Mouse (Mus musculus): ENCODE measurements around the gene Qrich1. TPM values are rescaled to one million over a fixed set of nuclear protein-coding genes. Genes with fewer than 3 reads are reported as not detected.

The Qrich1 gene
- total RNA-seq, 2 experiments from 2014 or later: 140 TPM

DNA sequence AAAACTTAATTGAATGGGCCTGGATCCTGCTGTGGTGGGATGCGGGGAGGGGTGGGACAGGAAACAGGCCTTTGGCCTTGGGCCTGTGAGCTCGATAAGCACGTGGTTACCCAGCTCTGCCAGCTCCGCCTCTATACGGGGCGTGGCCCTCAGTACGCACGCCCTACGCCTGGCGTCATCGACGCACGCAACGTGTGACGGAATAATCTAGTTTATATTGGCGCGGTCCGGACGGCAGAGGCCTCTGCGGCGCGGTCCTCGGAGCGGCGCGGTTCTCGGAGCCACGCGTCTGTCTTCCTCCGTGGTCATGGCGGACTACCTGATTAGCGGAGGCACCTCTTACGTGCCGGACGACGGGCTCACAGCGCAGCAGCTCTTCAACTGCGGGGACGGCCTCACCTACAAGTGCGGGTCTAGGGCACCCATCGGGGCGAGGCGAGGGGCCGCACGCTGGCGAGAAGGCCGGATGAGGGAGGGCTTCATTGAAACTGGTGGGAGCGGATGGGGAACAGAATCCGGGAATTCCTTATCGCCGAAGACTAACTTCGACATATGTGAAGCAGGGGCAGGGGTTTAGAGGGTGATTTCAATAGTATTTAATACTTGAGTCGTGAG is 43.7 kb downstream of the Qrich1 start, which contains the start of gene Impdh2:
Gene Impdh2 (plus strand): TSS at position 60 of the 615 bp plus-strand sequence.
- DNase-seq (ENCODE audit: low spot score in 2 of 2): peak; percentile 89 to 92

DNA sequence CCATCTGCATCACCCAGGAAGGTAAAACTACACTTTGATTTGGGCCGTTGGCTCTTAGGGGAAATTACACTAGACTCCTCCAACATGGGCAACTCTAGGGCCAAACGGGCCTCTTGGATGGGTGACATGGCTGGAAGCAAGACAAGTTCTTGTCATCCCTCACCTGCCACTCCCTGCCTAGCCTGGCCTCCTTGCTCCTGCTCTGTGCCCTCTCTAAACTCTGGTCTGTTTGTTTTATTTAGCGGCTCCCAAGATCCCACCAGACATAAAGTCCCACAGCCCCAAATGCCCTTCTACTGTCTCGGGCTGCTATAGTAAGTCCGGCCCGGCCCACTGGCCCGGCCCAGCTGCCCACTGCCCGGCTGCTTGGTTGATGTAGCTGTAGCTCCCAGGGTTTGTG is 47.1 kb downstream of the Qrich1 start:
- DNase-seq (ENCODE audit: low spot score in 2 of 2): no peak

DNA sequence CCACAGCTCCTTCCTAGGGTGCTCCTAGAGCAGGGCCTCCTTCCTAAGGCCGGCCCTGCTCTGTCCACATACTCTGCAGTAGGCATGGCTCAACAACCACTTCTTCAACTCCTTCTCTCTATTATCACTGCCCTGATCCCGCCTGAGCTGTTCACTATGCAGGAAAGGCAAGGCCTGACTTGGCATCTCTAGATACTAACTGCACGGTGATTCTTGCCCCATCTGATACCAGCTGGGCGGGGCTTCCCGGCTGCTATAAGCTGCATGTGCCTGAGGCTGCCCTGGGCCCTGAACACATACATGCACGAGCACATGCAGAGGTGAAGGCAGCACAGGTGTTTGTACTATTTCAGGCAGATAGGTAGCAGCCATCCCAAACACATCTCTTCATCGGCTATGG is 47.5 kb downstream of the Qrich1 start:
- DNase-seq (ENCODE audit: low spot score in 2 of 2): no peak

DNA sequence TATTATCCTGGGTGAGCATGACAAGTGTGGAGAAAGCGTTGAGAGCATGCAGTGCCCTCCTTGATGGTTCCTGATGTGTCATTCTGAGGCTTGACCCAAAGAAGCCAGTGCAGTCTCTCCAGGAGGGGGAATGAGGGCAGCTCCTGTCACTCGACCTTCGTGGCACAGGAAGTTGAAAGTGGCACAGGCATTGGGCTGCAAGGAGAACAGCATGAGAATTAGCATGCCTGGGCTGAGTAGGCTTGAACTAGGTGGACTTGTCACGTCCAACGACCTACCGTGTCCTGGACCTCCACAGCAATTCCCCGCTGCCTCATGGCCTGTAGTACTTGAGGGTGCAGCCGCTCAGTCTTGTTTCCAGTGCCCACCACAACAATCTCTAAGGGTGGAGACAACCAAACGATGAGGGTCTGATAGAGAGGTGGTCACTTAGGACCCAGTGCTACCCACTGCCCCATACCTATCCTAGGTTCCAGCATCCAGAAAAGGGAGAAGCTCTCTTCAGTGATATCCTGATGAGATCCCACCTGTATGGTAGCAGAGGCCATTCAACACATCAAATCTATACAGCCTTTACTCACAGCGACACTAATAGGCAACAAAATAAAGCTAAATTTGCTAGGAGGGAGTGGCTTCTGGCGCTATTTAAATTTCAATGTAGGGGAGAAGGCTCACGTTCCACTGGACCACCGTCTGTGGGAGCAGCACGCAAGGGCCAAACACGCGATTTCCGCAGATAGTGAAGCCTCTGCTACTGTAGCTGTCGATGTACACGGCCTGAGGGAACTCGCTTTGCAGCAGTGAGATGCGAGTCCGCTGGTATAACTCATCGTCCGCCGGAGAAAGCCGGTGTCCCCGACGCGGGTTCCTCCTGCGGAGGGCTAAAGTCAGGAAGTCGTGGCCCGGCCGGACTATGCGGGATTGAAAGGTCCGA is 49.5 kb downstream of the Qrich1 start:
- no peak for DNase-seq (ENCODE audit: low spot score in 2 of 2)

DNA sequence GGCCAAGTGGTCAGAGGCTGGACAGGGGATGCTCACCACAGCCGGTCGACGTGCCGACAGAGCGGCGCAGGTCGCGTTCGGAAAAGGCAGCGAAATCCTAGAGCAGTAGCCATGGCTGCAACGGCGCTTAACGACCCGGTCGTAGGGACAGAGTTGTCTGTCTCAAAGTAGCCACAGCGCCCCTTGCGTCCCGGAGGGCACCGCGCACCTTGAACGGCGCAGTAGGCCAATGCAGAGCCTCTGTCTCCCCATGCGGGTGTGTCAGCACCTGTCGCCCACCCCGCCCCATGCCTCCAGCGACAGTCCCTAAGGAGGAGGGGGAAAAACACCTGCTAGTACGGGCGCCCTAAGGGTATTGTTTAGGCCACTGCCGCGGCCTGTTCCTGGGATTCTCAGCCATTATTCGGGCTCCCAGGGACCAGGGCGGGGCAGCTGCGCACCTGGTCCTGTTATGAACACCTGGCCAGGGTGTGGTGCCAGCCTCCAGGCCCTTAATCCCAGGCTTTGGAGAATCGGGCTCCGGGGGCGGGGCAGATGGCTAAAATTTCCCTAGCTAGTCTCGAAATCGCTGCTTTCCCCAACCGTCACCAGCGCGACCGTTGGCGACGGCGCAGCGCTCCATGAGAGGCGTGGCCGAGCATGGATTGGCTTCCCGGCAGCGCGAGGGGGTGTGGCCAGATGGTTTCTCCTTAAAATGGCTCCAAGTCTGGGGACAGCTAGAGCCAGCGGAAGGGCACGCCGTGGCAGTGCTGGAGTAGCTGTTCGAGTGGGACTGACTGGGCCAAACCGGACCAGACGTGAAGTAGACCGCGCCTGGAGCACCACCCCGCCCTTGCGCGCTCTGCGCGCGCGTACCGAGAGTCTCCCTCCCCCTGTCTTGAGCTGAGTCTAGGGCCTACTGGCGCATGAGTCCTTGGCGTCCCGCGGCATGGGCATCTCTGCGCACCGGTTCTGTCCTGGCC is 50.5 kb downstream of the Qrich1 start, which contains the start of gene Ndufaf3:
Gene Ndufaf3 (minus strand): TSS at position 620 of the 962 bp plus-strand sequence.
- peak; percentile 95 to 97 for DNase-seq (ENCODE audit: low spot score in 2 of 2)

DNA sequence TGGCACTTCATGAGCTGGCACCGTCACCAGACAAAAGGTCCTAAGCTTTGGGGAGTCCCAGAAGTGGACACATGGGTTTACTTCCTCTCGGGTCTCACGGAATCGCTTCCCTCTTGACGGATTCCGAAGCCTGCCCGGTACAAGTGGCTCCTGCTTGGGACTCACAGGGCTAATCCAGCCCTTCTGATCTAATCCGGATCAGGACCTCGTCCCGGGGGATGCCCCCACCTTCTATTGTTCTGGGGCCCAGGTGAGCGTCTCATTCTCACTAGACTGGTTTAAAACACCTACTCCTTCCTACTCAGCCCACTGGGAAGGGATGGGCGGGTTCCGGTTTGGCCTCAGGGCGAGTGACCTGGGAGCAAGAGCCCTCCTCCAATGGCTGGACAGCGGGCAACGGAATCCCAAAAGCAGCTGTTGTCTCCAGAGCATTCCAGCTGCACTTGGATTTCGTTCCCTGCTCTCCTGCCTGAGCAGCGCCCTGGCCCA is 51.4 kb downstream of the Qrich1 start:
- no peak for DNase-seq (ENCODE audit: low spot score in 2 of 2)

DNA sequence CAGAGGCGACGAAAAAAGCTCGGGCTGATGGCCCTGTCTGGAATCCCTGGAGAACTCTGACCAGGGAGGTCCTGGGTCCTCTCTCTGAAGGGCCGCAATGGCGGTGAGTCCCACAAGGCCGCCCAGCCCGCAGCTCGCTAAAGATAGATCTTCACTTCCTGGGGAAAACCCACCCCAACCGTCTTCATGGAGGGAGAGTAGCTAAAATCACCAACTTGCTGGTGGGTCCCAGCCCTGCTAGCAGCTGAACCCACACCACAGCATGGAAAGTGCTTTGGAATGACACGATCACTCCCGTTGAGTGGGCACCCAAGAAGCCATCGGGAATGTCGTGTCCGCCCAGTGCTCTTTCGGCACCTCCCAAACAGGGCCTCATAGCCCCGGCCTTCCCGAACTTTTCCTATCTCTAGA is 51.9 kb downstream of the Qrich1 start:
- DNase-seq (ENCODE audit: low spot score in 2 of 2): no peak

DNA sequence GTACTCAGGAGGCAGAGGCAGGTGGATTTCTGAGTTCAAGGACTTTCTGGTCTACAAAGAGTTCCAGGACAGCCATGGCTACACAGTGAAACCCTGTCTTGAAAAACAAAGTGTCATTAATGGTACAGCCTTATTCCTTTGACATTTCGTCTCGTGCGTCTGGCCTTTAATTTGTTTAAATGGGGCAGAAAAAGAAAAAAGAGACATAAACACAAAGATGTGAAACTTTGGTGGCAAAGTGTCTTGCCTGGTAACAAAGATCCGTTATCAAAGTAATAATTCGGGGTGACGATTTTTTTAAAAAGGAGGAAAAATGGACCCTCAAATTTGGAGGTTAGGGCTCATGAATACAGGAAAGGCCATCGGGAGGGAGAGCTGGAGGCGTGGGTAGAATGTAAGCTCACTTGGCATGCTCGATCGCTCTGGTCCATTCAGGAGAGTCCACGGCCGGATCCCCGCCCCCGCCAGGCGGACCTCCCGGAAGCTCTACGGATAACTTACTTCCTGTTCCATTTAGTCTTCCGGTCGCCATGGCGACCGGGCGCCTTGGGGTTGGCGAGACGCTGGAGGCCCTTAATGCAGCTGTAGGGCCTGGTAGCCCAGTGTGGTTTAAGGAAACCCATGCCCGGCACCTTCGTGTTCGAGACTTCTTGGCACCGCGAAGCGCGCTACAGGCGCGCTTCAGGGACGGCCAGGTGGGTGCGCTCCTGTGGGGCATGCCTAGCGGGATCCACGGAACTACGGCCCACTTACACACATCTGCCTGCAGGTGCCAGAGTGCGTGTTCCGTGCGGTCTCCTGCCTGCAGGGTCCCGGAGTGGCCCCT is 53.0 kb downstream of the Qrich1 start, which contains the start of gene Dalrd3:
Gene Dalrd3 (plus strand): TSS at position 506 of the 826 bp plus-strand sequence.
- DNase-seq (ENCODE audit: low spot score in 2 of 2): peak; percentile 84 to 92

DNA sequence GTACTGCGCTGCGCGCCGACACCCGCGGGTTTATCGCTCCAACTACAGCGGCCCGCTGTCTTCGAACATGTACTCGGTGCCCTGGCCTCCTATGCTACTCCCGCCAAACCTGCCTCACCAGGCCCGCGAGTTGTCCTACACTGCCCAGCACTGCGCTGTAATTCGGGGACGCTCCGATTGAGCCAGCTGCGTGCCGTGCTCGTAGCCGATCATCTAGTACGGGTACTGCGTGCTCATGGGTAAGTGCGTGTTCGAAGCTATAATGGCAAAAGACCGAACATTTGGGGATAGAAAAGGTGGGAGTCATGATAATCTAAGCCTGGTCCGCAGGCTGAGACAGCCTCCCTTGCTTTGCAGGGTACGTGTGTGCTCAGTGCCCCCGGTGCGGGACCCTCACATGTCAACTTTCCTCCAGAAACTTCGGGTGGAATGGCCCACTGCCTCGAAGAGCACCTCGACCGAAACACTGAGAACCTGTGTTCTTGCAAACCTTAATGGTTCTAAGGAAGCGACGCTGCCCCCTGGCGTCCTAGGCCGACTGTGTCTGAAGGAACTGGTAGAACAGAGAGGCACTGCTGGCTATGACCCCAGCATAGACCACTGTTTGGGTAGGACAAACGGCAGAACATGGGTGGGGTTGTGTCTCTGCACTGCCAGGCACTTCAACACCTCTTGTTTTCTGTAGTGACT is 53.7 kb downstream of the Qrich1 start:
- peak; percentile 74 to 75 for DNase-seq (ENCODE audit: low spot score in 2 of 2)

DNA sequence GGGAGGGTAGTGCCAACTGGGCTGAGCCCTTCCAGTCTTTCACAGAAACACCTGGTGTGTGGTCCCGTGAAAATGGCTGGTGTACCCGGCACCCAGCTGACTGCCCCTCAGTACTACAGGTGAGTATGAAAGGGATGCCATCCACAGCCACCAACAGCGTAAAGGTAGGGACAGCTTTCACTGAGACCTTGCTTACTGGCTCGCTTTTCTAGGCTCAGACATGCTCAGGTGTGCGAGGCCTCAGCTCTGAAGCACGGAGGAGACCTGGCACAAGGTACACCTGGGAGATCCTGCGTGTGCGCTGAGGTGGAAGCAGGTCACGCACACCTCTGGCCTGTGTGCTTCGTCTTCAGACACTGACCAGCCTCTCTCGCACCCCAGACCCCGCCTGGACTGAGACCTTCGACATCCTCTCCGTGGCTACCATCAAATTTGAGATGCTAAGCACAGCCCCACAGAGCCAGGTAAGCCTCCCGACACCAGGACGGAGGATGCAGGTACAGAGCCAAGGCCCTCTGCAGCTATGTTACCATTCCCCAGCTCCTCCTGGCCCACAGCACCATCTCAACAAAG is 54.9 kb downstream of the Qrich1 start:
- no peak for DNase-seq (ENCODE audit: low spot score in 2 of 2)

DNA sequence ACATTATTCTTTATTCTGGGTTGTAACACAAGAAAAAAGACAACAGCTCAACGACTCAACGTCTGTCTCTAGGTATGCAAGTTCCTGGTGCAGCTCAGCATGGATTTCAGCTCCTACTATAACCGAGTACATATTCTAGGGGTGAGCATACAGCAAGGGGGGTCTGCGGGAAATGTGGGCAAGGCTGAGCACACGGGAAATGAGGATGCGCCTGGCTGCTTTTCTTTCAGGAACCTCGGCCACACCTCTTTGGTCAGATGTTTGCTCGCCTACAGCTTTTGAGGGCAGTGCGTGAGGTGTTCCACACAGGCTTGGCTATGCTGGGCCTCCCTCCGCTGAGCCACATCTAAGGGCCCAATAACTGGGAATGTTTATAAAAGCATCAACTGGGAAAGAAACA is 55.7 kb downstream of the Qrich1 start:
- DNase-seq (ENCODE audit: low spot score in 2 of 2): no peak

DNA sequence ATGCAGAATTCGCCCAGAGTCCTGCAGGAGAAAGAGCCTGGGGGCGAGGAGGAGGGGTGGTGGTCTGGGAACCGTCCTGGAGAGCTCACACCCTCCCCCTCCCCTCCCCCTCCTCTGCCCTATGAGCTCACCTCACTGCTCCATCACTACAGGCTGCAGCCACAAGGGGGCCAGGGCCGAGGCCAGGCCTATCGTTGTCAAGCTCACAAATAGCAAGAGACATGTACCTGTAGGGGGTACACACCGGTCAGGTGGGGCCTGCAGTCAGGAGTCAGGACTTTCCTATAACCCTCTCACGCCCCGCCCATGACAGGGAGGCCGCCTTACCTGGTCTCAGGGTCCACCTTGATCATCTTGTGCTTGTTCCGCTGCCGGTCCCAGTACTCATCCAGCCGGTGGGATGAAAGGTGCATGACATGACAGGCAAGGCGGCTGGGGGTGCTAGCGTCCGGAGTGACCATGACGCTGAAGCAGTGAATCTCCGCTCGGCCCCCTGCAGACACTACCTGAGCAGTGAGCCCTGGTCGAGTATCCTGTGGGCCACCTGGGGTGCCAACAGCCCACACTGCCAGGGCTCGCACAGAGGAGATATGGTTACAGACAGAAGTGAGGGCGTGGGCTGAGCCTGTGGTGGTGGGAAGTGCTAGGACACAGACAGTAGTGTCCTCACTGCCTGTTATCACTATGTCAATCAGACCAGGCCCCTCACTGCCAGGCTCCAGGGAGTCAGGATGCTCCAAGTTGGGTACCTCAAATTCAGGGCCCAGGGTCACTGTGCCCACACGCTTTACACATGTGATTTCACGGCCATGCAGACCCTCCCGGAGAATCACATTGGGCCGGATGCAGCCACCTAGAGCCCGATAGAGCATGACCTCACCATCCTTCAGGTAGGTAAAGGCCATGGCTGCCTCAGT is 57.4 kb downstream of the Qrich1 start:
- DNase-seq (ENCODE audit: low spot score in 2 of 2): no peak

DNA sequence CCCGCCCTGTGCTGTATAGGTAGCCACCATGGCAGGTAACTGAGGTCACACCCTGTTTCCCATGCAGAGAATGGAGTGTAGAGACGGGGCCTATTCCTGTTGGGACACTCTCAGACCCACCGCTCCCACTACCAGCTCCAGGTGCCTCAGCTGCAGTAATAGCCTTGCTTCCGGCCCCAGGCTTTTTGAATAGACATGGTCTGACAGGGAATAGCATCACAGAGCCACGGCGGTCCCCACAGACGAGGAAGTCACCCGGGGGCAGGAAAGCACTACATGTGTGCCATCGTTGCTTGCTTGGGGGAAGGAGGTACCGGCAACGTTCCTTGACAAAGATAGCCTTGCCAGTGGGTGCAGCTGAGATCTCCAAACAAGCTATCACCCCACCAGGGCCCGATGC is 58.3 kb downstream of the Qrich1 start:
- no peak for DNase-seq (ENCODE audit: low spot score in 2 of 2)

DNA sequence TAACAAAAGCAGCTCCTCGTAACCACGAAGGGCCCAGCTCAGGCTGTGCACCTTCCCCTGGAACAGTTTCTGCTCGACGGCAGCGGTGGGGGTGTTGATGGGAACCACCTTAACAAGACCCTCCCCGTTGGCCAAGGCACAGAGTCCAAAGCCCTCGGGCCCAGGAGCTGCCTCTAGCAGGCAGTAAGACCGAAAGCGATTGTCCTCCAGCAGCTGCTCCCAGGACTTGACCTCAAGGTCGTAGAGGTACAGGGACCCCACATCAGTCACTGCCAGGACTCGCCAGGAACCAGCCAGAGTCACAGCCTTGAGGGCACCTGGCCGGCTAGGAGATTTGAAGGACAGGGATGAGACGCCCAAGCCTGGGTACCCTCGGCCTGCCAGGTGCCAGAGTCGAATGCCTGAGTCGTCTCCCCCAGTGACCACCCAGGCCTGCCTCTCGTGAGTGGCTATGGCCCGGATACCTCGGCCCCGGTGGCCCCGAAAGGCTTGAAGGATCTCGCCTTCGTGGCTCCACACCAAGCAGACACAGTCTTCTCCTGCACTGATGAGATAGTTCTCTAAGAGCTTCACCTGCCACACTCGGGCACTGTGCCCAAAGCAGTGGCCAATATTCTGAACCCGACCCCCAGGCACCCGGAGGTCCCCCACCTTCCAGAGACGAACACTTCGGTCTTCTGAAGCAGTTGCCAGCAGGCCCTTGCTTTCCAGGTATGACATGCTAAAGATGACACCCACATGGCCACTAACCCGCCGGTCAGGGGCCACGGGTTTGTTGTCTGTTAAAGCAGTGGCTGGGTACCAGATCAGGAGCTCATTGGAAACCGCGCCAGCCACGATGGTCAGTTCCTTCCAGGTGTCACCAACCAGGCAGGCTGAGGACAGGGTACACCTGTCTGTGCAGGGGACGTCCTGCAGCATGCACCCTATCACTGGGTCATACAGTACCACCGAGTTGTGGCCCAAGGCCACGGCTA is 59.0 kb downstream of the Qrich1 start:
- DNase-seq (ENCODE audit: low spot score in 2 of 2): no peak

DNA sequence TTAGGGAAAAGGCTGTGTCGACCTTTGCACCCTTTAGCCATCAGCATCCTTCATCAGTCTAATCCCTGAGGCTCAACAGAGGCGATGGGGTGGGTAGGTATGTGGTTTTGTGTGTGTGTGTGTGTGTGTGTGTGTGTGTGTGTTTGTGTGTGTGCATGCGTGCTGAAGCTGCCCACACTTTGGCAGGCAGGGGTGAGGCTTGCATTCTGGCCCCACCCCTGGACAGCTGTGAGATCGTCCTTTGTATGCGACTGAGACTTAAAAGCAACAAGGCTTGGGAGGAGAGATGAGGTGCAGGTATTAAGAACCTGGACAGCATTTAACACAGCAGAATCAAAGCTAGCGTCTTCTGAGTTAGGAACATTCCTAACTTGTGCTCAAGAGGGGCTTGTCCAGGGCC is 60.4 kb downstream of the Qrich1 start:
- no peak for DNase-seq (ENCODE audit: low spot score in 2 of 2)

DNA sequence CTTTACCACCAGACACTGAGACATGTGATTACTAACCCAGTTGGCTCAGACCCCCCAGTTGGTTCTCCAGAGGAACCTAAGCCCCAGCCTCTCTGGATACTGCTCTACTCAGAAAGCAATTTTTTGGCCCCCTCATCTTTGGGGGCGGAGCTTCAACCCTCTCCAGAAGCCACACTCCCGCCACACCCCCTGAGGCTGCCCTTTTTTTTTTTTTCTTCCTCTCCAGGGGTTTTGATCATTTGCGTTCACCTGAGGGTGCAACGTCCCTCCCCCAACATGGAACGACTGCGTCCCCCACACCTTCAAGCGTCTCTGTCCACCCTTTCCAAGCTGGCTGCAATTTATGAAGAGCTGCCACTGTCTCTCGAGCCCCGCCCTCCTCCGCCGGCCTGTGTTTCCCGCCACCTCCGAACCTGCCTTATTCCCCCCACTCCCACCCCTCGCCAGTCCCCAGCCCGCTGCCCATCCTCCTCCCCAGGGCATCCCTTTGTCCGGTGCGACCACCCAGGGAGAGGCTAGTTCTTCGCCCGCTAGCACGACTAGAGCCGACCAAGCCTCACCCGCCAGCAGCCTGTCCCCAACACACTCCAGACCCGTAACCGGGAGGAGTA is 61.4 kb downstream of the Qrich1 start:
- DNase-seq (ENCODE audit: low spot score in 2 of 2): no peak
